Mouse (Mus musculus) heart, embryonic 11.5 days (tissue): ENCODE results near the gene Ints13. TPM values are rescaled to one million over a fixed set of nuclear protein-coding genes. Genes with fewer than 3 reads are reported as not detected.
"Not testable (repeated sequence)": the region's sequence is repeated elsewhere in the genome, so short reads cannot be mapped to it uniquely, and the experiment has no call there.

Source experiments
- ATAC-seq: fragments of 200-750 bp; cut with Nextera tagmentation; replicated peaks from 2 replicates; pipeline ENCODE4 v1.8.0; 2017; ENCODE audit warnings: moderate library complexity; ENCODE audit not compliant: insufficient number of reproducible peaks, low FRiP score, low TSS enrichment
- H3K27ac ChIP-seq: fragments of 300-500 bp; sonication (generic); 2 replicates; pipeline ENCODE4 v1.5.1; 2014; ENCODE audit warnings: mild to moderate bottlenecking, low read depth, low read length
- H3K27me3 ChIP-seq: fragments of 300-500 bp; sonication (generic); 2 replicates; pipeline ENCODE4 v1.6.1; 2014; ENCODE audit warnings: mild to moderate bottlenecking, low read length, mixed read lengths; ENCODE audit not compliant: control insufficient read depth, insufficient read depth
- H3K36me3 ChIP-seq: fragments of 300-500 bp; sonication (generic); 2 replicates; pipeline ENCODE4 v1.6.1; 2014; ENCODE audit warnings: mild to moderate bottlenecking, low read length, moderate library complexity, mixed read lengths; ENCODE audit not compliant: control insufficient read depth, insufficient read depth
- H3K4me1 ChIP-seq: fragments of 300-500 bp; sonication (generic); 2 replicates; pipeline ENCODE4 v1.6.1; 2014; ENCODE audit warnings: low read length; ENCODE audit not compliant: control insufficient read depth, insufficient read depth
- H3K4me2 ChIP-seq: fragments of 300-500 bp; sonication (generic); 2 replicates; pipeline ENCODE4 v1.6.1; 2014; ENCODE audit warnings: mild to moderate bottlenecking, moderate library complexity
- H3K4me3 ChIP-seq: fragments of 300-500 bp; sonication (generic); 2 replicates; pipeline ENCODE4 v1.5.1; 2014; ENCODE audit warnings: low read depth, low read length
- H3K9ac ChIP-seq: fragments of 300-500 bp; sonication (generic); 2 replicates; pipeline ENCODE4 v1.6.1; 2014; ENCODE audit warnings: mild to moderate bottlenecking, low read depth, low read length, moderate library complexity
- H3K9me3 ChIP-seq: fragments of 300-500 bp; sonication (generic); replicated peaks from 2 replicates; pipeline ENCODE4 v1.6.1; 2016; ENCODE audit warnings: low read length; ENCODE audit not compliant: control insufficient read depth
- WGBS: fragments of 180-500 bp; shearing (Covaris S2); extraction: QIAGEN DNeasy Blood & Tissue Kit; methylation state at CpG from one replicate; pipeline ENCODE4 v1.1.7; 2014; ENCODE audit not compliant: insufficient replicate concordance; 5-methylcytosine and 5-hydroxymethylcytosine counted together
- polyA plus RNA-seq: library from polyadenylated mRNA; unstranded; fragments of >200 nt; fragmentation: Nextera tagmentation; extraction: Ambion mirVana; gene quantifications from 2 replicates; pipeline ENCODE4 v1.2.1, GENCODE M21; 2014

The Ints13 gene
- polyA plus RNA-seq, 1 experiment from 2014 or later, result 51.8 TPM

DNA sequence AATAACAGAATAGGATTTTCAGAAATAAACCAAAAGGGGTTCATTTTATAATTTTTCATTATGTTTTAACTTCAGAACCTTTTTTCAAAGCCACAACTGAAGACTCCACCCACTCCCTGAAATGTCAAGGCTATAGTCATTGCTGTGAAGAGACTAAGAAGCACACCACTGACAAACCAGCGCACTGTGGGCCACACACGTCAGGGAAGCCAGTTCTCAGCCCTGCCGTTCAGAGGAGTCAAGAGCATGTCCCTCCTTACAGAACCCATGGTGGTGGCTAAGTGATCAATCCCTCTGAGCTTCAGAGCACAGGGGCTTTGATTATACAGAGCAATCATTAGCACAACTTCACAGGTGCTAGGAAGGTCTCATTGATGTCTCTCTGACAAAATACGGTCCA, 25.0 kb upstream of the Ints13 start:
- peaks cover 34% of the 10 kb centered on the region for H3K36me3 ChIP-seq
- WGBS, result 78% methylated on average over 4 of the region's 4 CpGs
- H3K27ac ChIP-seq, result no peak overlapping the region
- H3K4me1 ChIP-seq, result no peaks in the 10 kb centered on the region
- H3K9me3 ChIP-seq, result no peaks in the 10 kb centered on the region
- no peak overlapping the region for H3K4me3 ChIP-seq
- H3K27me3 ChIP-seq, result no peaks in the 10 kb centered on the region
- ATAC-seq, result no peak
- H3K4me2 ChIP-seq, result no peak overlapping the region
- H3K9ac ChIP-seq, result no peak overlapping the region

DNA sequence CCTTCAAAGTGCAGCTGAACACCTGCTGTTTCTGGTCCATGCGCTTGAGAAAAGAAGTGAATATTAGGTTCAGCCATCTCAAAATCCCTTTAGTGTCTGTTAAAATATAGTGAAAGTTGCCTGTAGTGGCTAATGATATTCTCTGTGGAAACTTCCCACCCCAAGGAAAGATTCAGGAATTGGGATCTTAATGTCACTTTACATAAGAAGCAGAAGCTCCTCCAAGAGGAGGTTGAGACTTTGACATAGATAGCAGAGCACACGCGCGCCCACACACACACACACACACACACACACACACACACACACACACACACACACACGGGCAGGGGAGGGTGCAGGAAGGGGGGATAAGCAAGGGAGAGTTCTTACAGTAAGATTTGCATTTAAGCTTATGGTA, 7.5 kb upstream of the Ints13 start:
- Histone ChIP-seq H3K27ac (no peak overlapping the region), H3K4me2 (no peak overlapping the region), H3K9me3 (no peaks in the 10 kb centered on the region), H3K9ac (no peak overlapping the region), H3K27me3 (no peaks in the 10 kb centered on the region), H3K4me3 (no peak overlapping the region), H3K36me3 (peaks cover 24% of the 10 kb centered on the region), H3K4me1 (no peaks in the 10 kb centered on the region)
- WGBS, result 87% methylated on average over 5 of the region's 5 CpGs
- ATAC-seq, result no peak

GRCm38 (mm10) chr6:146583366-146584046, 5.9 kb upstream of the Ints13 start:
- no peak overlapping the region for H3K4me2 ChIP-seq
- no peaks in the 10 kb centered on the region for H3K9me3 ChIP-seq
- H3K9ac ChIP-seq, result no peak overlapping the region
- peaks cover 5% of the 10 kb centered on the region; the same call in 1 of the 2 replicates for H3K4me1 ChIP-seq
- no peaks in the 10 kb centered on the region for H3K27me3 ChIP-seq
- ATAC-seq, result no peak
- 78% methylated on average over 2 of the region's 2 CpGs for WGBS
- H3K36me3 ChIP-seq, result peaks cover 9% of the 10 kb centered on the region
- no peak overlapping the region for H3K27ac ChIP-seq
- H3K4me3 ChIP-seq, result no peak overlapping the region

GRCm38 (mm10) chr6:146580381-146580926, 2.8 kb upstream of the Ints13 start:
- no peaks in the 10 kb centered on the region for H3K9me3 ChIP-seq
- H3K27ac ChIP-seq, result no peak overlapping the region
- H3K9ac ChIP-seq, result no peak overlapping the region
- no peak for ATAC-seq
- no peaks in the 10 kb centered on the region for H3K36me3 ChIP-seq
- H3K4me1 ChIP-seq, result peaks cover 12% of the 10 kb centered on the region
- no peaks in the 10 kb centered on the region for H3K27me3 ChIP-seq
- H3K4me3 ChIP-seq, result no peak overlapping the region
- no peak overlapping the region for H3K4me2 ChIP-seq
- WGBS, result 41% methylated on average over 2 of the region's 2 CpGs

DNA sequence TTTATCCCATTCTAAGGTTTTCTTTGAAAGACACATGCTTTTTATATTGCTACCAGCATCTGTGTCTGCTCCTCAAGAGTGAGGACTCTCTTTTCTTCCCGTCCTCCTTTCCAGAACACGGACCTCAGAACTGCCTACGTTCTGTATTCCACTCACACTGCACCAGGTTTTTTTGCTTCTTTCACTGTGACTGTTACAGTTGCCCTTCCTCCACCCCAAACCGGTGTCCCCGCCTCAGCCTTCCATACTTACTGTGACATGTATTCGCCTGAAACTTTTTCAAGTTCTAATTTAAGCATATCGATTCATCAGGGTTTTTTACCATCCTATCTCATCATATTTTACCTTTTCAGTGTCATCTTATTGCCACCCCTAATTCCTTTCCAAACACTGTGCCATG, 951 bp upstream of the Ints13 start:
- WGBS, result 11% methylated on average over 7 of the region's 7 CpGs
- Histone ChIP-seq H3K27ac (peak overlapping the region; percentile 98), H3K36me3 (no peaks in the 10 kb centered on the region), H3K9me3 (no peaks in the 10 kb centered on the region), H3K4me2 (peak overlapping the region; percentile 83), H3K4me1 (peaks cover 20% of the 10 kb centered on the region), H3K4me3 (peak overlapping the region; percentile 86), H3K27me3 (no peaks in the 10 kb centered on the region), H3K9ac (peak overlapping the region; percentile 94)
- ATAC-seq, result no peak

DNA sequence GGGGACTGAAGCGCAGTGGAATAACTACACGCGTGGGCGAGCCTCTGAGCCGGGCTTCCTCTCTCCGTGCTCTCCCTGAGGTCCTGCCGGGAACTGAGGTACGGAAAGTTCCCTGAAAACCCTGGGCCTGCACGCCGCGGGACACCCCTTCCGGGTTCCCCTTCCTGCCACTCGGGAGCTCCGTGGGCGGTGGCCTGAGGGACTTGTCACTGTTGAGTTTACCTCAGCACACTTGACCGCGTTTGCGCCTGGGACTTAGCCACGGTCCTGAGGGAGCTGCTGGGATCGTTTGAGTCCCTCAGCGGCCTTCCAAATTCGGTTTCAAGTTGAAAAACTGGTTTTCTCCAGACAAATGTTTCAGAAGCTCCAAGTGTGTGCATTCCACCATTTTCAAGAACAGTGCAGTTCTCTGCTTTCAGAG, 486 bp upstream of the Ints13 start:
- ATAC-seq, result peak; percentile 63
- WGBS, result under 1% methylated on average over 22 of the region's 22 CpGs
- H3K4me3 ChIP-seq, result peak overlapping the region; percentile 86

GRCm38 (mm10) chr6:146576903-146577302, 732 bp downstream of the Ints13 start, which contains the start of gene Fgfr1op2:
TSS of gene Fgfr1op2 (plus strand) at chr6:146577203.
- H3K4me1 ChIP-seq, result peaks cover 20% of the 10 kb centered on the region
- no peaks in the 10 kb centered on the region for H3K27me3 ChIP-seq
- no peaks in the 10 kb centered on the region for H3K9me3 ChIP-seq
- 1% methylated on average over 13 of the region's 13 CpGs for WGBS
- ATAC-seq, result no peak; the same call in 1 of the 2 replicates
- H3K4me2 ChIP-seq, result peak within 1 kb of the TSS; percentile 83
- H3K4me3 ChIP-seq, result peak within 1 kb of the TSS; percentile 86
- no peaks in the 10 kb centered on the region for H3K36me3 ChIP-seq
- peak within 1 kb of the TSS; percentile 94 for H3K9ac ChIP-seq
- peak within 1 kb of the TSS; percentile 98 for H3K27ac ChIP-seq

More for the DNA sequence above, 486 bp upstream of the Ints13 start:
- H3K4me1 ChIP-seq, result peaks cover 20% of the 10 kb centered on the region
- H3K9me3 ChIP-seq, result no peaks in the 10 kb centered on the region
- no peaks in the 10 kb centered on the region for H3K36me3 ChIP-seq
- H3K27me3 ChIP-seq, result no peaks in the 10 kb centered on the region
- peak overlapping the region; percentile 83 for H3K4me2 ChIP-seq
- H3K27ac ChIP-seq, result peak overlapping the region; percentile 98
- H3K9ac ChIP-seq, result peak overlapping the region; percentile 94

GRCm38 (mm10) chr6:146572073-146572472, 5.6 kb downstream of the Ints13 start:
- no peaks in the 10 kb centered on the region for H3K27me3 ChIP-seq

DNA sequence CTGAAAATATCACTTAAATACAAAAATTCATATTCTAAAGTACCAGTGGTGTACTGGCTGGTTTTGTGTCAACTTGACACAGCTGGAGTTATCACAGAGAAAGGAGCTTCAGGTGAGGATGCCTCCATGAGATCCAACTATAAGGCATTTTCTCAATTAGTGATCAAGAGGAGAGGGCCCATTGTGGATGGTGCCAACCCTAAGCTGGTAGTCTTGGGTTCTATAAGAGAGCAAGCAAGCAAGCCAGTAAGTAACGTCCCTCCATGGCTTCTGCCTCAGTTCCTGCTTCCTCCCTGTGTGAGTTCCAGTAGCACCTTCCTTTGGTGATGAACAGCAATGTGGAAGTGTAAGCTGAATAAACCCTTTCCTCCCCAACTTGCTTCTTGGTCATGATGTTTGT, 15.2 kb downstream of the Ints13 start:
- not testable (repeated sequence) for H3K9me3 ChIP-seq, H3K4me1 ChIP-seq, H3K27ac ChIP-seq, ATAC-seq, H3K4me3 ChIP-seq, H3K27me3 ChIP-seq, H3K4me2 ChIP-seq, H3K9ac ChIP-seq
- WGBS, result 75% methylated on average over 1 of the region's 1 CpGs
- H3K36me3 ChIP-seq, result peaks cover 13% of the 10 kb centered on the region

More at GRCm38 (mm10) chr6:146572073-146572472, 5.6 kb downstream of the Ints13 start:
- Histone ChIP-seq H3K9ac (no peak overlapping the region), H3K4me1 (peaks cover 15% of the 10 kb centered on the region), H3K27ac (no peak overlapping the region), H3K9me3 (no peaks in the 10 kb centered on the region), H3K4me3 (no peak overlapping the region), H3K36me3 (0 out of 2 replicates have a peak, but pooled peaks cover 2% of the 10 kb centered on the region), H3K4me2 (no peak overlapping the region)
- no peak for ATAC-seq
